Mouse (Mus musculus) E14TG2a.4 (cell line): ENCODE measurements around the gene Pakap.

Source experiments
- CTCF ChIP-seq: conservative IDR thresholded peaks from 2 replicates; pipeline ENCODE4 v1.5.1; 2014; ENCODE audit warnings: low read length
- NANOG ChIP-seq: IDR thresholded peaks from 2 replicates; pipeline ENCODE4 v1.6.1; 2014; ENCODE audit warnings: borderline replicate concordance, low read length, mixed read lengths

- no peak for TF ChIP-seq CTCF
- no peak for TF ChIP-seq NANOG
These were observed 183.1 kb downstream of the Pakap start for GRCm38 (mm10) chr4:57751054-57751453.
